Mouse (Mus musculus): Measurements from ENCODE around the gene Htr1f.

DNA sequence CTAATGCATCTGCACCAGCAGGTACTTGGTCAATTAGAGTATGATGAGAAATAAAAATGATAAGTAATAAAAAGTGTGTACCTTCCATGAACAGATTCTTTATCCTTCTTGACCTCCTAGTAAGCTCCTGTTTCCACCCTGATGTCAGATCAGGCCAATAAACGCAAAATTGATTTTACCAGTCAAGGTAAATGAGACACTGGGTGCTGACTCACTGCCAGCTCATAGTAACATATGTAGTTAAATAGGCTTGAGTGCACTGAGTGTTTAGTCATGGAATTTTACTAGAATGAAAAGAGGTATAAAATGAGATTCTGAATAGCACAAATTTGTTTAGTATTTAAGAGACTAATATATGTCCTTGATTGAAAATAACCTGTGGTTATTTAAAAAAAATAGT is 6.6 kb upstream of the Htr1f start:
- TF ChIP-seq CTCF (IDR thresholded peaks at IDR 0.05; ENCODE audit: control insufficient read depth, insufficient read depth, insufficient read length) (no peak), CEBPB (IDR thresholded peaks at IDR 0.05; ENCODE audit: low read depth) (no peak), USF1 (IDR thresholded peaks at IDR 0.05; ENCODE audit: low read depth) (no peak), MAX (IDR thresholded peaks at IDR 0.05) (no peak), MYOG (IDR thresholded peaks at IDR 0.05; ENCODE audit: control insufficient read depth, extremely low read depth, insufficient read length) (no peak)

Measured in C2C12 (cell line).